Mouse (Mus musculus) layer of hippocampus, adult 18-20 months (tissue): ENCODE data around the gene Ackr2. TPM values are rescaled to one million over a fixed set of nuclear protein-coding genes. Genes with fewer than 3 reads are reported as not detected.

Experiments
- DNase-seq, 2 experiments: peaks; one replicate each; pipeline ENCODE4 v3.0.0; 2022; ENCODE audit warnings: low spot score in 2 of 2
- total RNA-seq, 2 experiments: library from RNA; stranded (reverse); gene quantifications; 2 replicates each; pipeline ENCODE4 v1.2.3; 2021

The Ackr2 gene
- total RNA-seq, 2 experiments from 2014 or later = 1.4 to 2.4 TPM

DNA sequence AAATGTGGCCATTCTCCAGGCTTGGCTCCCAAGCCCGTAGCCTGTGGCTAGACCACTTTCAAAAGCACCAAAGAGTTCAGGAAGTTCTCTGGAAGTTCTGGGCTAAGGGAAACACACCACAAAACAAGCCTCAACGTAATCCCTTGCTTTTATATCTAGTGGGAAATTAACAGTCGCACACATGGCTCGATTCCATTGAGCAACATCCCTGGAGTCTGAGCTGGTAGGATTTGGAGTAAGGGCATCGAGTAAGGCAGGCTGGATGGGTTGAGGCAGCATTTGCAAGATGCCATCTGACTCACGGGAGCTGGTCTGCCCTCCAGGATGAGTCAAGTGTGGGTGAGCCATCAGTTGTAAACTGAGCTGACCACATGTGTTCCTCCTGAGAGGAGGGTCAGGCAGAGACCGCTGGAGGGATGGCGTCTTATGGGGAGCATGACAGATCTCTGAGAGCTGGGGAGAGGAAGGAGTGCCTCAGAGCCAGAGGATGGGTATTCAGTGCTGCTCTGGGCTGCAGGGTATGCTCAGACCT is 16.1 kb downstream of the Ackr2 start:
- DNase-seq = no peak

DNA sequence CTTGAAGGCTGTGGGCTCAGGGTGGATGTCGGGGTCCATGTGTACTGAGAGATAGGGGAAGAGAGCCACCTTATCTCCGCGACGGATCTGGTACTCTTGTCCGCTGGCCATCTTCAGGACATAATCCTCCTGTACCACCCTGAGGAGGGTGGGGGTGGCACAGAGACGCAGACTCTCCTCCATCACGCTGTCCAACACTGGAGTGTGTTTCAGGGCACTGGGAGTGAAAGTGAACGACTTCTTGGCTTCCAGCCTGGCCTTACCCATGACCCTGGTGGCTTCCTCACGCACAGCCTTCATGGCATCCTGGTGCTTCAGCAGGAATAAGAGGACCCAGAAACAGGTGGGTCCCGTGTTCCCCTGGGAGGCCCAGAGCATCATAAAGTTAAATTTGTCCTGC is 16.9 kb downstream of the Ackr2 start:
- no peak for DNase-seq

DNA sequence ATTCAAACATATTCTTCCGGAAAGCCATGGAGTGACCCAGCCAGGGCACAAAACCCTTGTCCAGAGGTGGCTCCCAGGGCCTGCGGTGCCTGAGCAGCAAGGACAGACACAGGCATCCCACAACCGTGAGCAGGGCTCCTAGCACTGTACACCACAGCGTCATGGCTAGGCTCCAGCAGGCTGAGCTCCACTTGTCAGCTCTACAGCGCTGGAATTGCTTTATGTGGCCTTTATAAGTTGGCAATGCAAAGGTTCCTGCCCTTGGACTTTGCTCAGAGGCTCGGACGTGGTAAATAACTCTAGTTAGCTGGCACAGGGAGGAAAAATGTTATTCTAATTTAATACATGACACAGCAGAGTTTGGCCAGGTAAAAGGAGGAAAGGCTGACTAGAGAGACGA is 17.9 kb downstream of the Ackr2 start, which contains the start of gene Cyp8b1:
Cyp8b1 (minus strand) TSS at position 204 of the 400 bp plus-strand sequence.
- no peak for DNase-seq

DNA sequence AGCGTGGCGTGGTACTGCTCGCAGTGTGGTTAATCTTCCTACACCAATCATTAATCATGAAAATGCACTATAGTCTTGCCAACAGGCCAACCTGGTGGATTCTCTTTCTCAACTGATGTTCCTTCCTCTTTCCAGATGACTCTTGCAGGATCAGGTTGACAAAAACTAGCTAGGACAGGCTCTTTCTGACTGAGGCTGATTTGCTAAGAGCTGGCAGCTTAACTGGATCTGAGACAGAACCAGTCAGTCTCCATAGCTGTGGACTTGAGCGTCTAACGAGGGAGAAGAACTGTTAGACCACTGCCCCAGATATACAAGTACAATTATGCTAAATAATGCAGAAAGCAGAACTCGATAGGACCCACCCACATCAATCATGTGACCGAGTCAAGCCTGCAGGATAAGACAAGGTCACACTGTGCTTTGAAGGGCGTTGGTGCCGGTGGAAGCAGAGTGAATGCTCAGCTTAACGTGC is 20.9 kb downstream of the Ackr2 start:
- no peak for DNase-seq

DNA sequence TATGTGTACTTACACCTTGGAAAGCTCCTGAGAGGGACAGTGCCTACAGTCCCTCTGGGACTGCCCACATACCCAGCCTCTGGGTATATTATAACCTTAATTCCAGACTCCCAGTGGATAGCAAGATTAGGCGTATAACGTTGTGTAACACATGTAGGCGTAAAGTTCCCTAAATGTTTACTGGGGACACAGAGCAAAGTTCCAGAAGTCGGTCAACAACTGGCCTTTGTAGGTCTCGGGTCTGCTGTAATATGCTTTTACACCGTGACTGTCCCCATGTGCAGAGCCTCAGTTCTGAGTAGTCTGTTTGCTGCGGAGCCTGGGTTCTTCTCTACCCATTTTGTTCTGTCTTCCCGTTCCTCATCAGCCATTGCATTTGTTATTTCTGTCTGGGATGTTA is 25.3 kb downstream of the Ackr2 start:
- no peak for DNase-seq

DNA sequence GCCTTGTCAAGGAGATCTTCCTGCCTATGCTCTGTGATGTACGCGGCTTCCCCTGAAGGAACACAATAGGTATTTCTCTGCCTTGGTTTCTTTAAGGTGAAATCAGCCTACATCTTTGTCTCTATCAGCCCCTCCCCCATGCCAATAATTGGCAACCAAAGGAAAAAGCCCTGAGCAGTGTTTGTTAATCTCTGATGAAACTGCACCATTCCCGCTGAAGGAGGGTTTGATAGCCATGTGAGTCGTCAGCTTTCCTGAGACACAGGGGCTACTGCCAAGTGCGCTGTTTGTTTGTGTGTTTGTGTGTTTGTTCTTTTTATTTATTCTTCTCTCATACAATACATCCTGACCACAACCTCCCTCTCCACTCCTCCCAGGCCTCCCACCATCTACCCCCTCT is 25.8 kb downstream of the Ackr2 start:
- DNase-seq = no peak

DNA sequence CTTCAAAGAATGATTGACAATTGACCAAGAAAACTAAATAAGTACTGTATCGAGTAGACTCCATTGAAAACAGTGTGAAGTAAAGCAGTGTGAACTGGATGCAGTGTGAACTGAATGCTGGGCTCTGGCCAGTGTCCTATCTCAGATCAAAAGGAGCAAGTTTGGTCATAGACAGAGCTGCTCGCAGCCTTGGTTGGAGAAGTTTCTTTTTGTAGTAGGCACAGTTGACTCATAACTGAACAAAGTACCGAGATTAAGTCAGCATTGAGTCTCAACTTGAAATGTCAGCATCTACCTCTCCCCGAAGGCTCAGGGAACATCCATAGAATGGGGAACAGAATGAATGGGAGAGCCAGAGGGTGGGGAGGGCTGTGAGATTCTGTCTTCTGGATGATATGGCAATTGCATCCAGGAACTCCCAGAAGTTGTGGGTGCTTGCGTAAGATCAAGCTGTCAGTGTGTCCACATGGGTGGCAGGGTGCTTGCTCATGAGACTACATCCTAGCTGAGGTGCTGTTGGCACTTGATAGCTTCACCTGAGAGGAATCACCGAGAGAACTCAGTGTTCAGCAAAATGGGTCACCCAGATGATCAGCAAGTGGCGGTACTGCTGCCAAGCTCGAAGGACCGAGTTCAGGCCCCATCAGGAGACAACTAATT is 26.9 kb downstream of the Ackr2 start:
- no peak for DNase-seq

DNA sequence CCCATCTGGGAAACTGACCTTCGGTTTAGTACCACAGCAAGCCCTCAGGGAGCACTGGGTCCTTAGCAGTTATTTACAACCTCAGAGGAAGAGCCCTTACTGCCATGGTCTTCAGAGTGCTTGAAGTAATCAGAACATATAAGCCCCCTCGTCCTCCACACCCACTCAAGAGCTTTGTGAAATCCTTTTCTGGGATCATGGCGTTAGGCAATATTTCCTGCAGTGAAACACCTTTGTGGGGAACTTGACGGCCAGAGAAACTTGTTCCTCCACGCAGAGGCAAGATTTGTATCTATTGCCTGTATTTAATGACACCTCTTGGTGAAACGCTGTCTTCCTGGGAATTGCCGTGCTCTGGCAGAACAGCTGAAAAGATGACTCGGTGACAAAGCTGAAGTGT is 27.8 kb downstream of the Ackr2 start:
- DNase-seq = no peak

DNA sequence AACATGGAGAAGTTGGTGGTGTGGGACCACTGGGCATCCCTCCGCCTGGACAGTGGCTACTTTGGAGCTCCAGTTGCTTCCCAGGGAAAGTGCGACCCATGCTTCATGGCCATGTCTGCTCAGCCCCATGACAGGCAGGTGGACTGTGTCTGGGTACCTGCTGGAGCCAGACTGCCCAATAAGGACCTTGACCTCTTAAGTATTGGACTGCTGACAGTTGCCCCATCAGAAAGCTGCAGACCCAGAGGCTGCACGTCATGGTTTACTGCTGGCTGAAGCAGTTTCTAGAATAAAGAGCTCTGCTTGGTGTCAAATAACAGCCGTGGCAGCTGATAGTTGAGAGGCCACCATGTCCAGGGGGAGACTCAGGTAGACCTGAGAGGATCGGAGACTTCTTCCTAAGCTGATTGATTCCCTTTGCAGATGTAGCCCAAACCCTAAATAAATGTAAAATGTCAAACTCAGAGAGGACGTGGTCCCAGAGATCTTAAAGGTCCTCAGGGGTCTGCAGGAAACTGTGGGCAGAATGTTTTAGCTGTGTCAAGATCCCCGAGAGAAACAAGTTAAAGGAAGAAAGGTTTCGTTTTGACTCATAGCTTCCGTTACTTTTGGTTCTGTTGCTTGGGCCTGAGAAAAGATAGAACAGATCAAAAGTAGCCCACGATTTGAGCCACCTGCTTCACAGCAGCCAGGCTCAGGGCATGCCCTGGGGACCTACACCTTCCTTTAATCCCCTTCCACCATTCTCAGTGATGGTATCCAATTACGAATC is 28.7 kb downstream of the Ackr2 start:
- DNase-seq = no peak

DNA sequence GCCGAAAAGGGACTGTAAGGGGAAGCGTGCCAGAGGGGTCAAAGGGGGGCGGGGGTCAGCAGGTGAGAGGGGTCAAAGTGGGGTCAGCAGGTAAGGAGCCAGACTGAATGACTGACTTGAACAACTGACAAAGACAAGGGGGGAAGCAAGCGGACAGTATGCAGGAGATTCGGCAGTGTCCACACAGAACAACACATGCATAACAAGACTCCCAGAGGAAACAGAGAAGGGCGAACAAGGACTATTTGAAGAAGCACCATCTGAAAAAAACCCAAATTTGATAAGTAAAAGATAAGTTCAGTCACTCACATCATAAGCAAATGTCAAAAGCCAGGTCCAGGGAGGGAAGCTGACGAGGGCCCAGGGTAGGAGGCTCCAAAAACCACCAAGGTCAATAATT is 29.6 kb downstream of the Ackr2 start:
- no peak for DNase-seq

DNA sequence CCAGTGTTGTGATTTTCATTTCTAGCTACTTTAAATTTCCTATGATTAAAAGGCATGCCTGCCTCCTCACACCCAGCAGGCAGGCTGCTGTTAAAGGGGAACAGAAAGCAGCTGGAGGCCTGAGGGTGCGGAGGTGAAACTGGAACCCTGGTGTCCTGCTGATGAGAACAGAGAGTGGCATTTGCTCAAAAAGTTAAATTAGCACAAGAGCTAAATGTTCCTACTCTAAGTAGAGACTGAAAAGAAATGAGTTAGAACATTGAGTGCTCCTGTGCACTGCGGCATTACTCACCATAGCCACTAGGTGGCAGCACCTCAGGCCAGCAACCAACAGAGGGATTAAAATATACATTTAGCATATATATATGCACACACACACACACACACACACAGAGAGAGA is 30.3 kb downstream of the Ackr2 start:
- DNase-seq = peak in 1 of 2 experiments; percentile 73

DNA sequence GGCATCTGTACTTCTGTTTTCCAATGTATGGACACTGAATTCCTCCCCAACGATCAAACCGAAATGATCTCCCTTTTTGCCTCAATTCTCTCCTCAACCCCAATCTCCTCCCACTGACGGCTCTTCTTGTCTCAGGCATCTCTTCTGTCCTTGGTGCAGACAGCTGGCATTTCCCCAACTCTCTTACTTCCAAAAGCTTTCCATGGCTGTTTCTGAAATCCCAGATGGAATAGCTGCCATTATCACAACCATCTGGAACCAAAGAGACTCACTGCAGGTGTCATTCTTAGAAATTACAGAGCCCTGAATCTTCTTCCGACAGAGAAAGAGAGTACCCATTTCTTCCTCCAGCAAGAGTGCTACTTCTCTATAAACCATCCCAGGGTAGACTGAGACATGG is 36.7 kb downstream of the Ackr2 start:
- DNase-seq = peak in 1 of 2 experiments; percentile 50

DNA sequence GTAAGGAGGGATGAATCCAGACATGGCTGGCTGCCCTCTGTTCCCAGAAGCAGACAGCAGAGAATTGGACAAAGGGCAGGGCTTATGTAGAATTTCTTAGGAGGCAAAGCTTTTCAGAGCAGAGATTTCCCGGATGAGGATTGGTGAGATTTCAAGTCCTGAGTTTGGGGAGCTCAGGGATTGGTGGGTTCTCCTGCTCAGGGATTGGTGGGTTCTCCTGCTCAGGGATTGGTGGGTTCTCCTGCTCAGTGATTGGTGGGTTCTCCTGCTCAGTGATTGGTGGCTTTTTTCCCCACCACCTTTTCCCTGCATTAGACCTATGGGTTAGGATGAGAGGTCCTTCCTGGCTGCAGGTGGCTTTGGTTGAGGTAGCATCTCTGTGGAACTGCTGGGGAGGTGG is 38.8 kb downstream of the Ackr2 start:
- no peak for DNase-seq

DNA sequence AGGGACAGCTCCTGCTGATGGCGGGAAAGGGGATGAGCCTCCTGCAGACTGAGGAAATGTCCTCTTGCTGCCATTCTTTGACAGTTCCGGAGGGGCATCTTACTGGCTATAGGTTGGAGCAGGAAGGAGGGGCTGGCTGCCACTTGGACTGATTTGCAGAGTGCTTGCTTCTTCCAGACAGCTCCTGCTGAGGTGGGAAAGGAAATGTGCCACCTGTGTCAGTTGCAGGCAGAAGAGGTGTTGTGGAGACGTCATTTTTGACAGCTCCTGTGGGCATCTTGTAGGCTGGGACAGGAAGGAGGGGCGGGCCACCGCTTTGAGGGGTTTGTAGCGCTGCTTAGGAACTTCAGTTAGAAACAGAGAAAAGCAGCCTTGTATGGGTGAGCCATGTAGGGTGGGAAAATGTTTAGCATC is 39.3 kb downstream of the Ackr2 start:
- no peak for DNase-seq

DNA sequence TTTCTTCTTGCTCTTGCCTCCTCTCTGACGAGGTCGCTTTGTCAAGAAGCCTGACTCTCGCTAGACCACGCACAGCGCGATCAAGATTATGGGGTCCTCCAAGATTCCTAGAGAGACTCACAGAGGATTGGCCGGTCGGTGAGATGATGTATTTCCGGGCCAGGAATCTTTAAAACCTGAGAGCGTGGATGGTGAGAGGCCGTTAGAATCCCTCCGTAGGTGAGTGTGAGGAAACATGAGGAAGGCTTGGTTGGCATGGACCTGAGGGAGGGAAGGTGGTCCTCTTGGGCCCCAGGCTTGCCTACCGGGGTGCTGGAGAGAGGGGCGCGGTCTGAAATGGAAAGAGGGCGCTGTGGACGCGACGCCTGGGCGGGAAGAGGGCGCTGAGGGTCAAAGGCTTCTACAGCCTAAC is 39.8 kb downstream of the Ackr2 start:
- no peak for DNase-seq

DNA sequence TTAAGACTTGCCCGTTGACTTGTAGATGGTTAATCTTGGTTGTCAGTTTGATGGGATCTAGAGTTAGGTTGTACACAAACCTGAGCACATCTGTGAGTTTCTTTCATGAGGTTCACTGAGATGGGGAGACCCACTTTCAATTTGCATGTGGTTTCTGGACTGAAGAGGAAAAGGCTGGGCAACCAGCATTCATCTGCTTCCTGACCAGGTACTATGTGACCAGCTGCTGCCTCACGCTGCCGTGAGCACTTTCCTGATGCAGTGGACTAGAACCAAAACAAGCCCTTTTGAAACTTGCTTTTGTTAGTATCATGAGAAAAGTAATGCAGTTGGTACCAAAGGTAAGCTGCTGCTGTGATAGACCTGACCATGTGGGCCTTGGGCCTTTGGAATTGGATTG is 44.9 kb downstream of the Ackr2 start:
- DNase-seq = no peak

DNA sequence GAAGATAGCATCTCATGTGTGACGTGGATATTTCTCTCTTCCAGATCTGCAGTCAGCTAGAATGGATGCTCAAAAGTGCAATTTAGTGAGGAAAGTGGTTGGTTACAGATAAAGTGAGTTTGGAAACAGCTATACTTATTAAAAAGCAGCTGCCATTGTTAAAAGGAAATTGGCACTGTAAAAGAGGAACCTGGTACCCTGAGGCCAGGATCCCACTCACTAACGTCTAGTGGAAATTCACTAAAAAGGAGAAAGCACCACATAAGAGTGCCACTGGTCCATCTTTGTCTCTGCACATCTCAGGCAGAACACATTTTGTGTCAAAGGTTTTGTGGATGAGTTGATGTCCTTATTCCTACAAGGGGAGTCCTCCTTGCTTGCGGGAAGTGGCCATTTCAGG is 45.5 kb downstream of the Ackr2 start:
- no peak for DNase-seq

DNA sequence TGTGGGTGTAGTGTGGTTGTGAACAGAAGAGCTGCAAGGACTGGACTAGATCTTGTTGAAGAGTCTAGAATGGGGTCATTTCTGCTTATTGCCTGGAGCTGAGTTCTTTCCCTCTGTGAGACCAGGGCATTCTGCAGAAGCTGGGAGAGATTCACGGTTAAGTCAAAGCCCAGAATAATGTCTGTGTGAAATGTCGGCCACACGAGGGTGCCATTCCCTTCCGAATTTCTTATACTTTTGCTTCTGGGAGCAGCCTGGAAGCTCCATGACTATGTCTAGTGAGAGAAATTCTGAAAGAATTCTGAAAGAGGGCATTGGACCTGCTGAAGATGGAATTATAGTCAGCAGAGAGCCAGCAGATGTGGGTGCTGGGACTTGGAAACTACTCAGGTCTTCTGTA is 49.6 kb downstream of the Ackr2 start:
- peak; percentile 50 to 86 for DNase-seq

DNA sequence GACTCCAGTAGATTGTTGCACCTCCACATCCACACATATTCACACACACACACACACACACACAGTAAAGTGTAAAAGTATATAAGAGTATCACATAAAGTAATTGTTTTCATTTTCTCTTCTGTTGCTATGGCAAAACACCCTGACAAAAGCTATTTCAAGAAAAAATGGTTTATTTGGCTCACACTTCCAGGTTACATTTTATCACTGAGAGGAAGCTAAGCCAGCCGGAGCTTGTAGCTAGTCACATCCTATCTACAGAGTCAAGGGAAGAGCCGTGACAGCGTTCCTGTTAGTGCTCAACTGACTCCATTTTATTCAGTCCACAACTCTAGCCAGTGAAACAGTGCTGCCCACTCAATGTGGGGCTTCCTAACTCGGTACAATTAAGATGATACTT is 50.3 kb downstream of the Ackr2 start:
- no peak for DNase-seq

DNA sequence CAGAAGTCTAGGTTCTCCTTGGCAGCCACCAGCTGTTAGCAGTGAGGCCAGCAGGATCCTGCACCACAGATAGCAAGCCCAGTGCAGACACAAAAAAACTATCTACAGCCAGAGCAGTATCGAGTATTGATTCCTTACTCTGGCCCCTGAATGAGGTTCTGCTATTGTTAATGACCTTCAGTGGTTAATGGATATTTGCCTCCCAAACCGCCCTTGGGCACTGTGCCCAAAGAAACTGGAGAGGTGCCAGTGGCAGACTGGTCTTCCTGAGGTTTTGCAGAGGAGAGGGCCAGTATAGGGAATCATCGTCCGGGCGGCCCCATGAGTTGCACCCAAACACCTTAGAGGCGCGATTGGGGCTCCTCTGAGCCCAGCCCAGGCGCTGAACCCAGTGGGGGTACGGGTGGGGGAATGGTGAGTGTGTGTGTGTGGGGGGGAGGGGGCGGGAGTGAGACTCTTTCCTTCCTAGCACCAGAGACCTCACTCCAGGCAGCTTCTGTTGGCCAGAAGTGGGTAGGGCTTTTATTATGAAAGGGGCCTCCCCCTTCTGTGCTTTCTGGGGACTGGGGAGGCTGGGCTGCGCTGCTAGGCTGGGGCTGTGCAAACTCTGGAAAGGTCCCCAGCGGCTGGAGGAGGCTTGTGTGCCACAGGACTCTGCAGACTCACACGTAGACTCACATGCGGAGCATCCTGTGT is 52.4 kb downstream of the Ackr2 start, which contains the start of gene Fam198a:
Fam198a (plus strand) TSS at position 571 of the 696 bp plus-strand sequence.
- peak in 1 of 2 experiments; percentile 48 for DNase-seq

DNA sequence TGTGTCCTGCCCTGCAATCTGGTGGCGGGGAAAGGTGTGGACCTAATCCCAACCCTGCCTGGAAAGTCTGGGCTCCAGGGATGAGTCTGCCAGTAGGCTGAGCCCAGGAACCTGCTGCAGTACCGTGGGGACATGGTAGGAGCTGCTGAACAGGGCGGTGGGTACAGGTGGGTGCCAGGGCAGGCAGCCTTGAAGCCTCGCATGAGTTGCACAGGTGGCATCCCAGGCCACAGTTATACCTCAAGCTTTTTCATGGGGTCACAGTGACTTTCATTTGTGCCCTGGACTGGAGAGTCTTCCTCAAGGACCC is 52.9 kb downstream of the Ackr2 start:
- DNase-seq = no peak

DNA sequence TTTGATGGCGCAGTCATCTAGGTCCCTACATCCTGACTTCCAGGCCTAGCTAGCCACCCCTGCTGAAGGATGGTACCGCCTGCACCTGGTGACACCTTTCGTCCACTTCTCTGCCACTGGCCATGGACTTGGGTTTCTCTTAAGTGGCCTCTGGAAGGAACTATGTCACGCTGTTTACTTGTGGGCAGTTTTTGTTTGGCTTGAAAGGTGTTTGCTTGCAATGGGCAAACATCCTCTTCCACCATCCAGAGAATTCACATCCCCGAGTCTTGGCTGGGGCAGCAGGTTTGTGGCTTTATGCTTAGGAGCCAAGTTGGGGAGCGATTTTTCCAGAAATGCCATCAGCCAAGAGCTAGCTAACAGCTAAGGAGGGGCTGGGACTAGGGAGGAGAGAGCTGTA is 54.4 kb downstream of the Ackr2 start:
- DNase-seq = no peak
